Mouse (Mus musculus) adrenal gland, adult 8-10 months (tissue): ENCODE measurements at regions not wholly inside any gene's neighbourhood (a gene's known extent, or its start where the extent isn't known, plus 50 kb on each side); places are given as distances from the start of the nearest gene placed in this dataset.

ENCODE experiments used
- DNase-seq: peaks from one replicate; pipeline ENCODE4 v3.0.0; 2022

DNA sequence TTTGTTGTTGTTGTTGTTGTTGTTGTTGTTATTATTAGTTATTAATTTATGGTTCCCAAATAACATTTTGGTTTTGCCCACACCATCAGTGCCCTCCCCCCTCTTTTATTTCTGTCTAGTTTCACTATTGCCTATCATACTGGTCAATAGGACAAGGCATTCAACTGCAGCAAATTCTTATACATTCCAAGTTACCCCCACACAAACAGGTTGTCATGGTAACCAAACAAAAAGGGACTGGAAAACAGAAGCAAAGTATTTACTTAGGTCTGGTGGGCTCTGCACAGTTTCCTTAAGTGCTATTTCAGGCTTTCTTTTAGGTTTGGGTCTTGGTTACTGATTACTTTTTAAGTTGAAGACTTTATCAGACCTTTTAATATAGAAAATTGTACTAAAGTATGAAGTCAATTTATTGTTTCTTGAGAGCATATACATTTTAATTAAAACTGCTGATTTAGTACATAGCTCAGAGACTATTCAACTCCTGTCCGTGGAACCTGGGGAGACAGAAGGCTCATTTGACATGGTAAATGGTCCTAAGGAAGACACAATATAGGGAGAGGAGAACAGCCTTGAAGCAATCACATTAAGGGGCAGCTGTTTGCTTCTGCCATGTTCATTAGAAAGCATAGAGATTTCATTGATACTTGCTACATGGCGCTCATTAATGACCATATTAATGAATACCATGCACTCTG lies 90.3 kb downstream of the Brms1l start:
- no peak for DNase-seq
